Mouse (Mus musculus) MEL (cell line): ENCODE measurements around the gene Dnah3. TPM values are rescaled to one million over a fixed set of nuclear protein-coding genes. Genes with fewer than 3 reads are reported as not detected.

Source experiments
- DNase-seq: peaks from one replicate; pipeline ENCODE4 v3.0.0; 2011; ENCODE audit warnings: low read depth, low spot score
- H3K27ac ChIP-seq: 2 replicates; pipeline ENCODE4 v1.5.1; 2012; ENCODE audit warnings: low read depth, mild to moderate bottlenecking, control low read depth, low read length, moderate library complexity; ENCODE audit not compliant: control insufficient read depth
- H3K27me3 ChIP-seq, 2 experiments: fragments of 150-350 bp in 1 of 2; sonication (generic) in 1 of 2; 2 replicates each; pipeline ENCODE4 v1.6.1; 2012; ENCODE audit warnings: low read length in 2 of 2, mild to moderate bottlenecking in 2 of 2, improper control_type of control experiment in 1 of 2, moderate library complexity in 1 of 2; ENCODE audit not compliant: insufficient read depth in 2 of 2, control insufficient read depth in 1 of 2
- H3K36me3 ChIP-seq, 2 experiments: 2 replicates each; pipeline ENCODE4 v1.6.1; 2012 to 2014; ENCODE audit warnings: low read length in 2 of 2, improper control_type of control experiment in 1 of 2, inconsistent platforms in 1 of 2, mild to moderate bottlenecking in 1 of 2; ENCODE audit not compliant: insufficient read depth in 2 of 2, control insufficient read depth in 1 of 2
- H3K4me1 ChIP-seq, 2 experiments: fragments of 150-350 bp in 1 of 2; sonication (generic) in 1 of 2; 2 replicates each; pipeline ENCODE4 v1.6.1; 2012; ENCODE audit warnings: low read length in 2 of 2, improper control_type of control experiment in 1 of 2, mild to moderate bottlenecking in 1 of 2; ENCODE audit not compliant: insufficient read depth in 2 of 2, control insufficient read depth in 1 of 2
- H3K4me3 ChIP-seq, 2 experiments: fragments of 150-350 bp in 1 of 2; sonication (generic) in 1 of 2; 2 replicates each; pipeline ENCODE4 v1.5.1; 2012; ENCODE audit warnings: low read depth in 2 of 2, low read length in 2 of 2, mild to moderate bottlenecking in 2 of 2, moderate library complexity in 2 of 2, control low read depth in 1 of 2, improper control_type of control experiment in 1 of 2; ENCODE audit not compliant: control insufficient read depth in 1 of 2, insufficient read depth in 1 of 2
- H3K79me2 ChIP-seq: 2 replicates; pipeline ENCODE4 v1.6.1; 2012; ENCODE audit warnings: mild to moderate bottlenecking, low read length, moderate library complexity; ENCODE audit not compliant: control insufficient read depth, poor library complexity, insufficient read depth
- H3K9ac ChIP-seq: 2 replicates; pipeline ENCODE4 v1.6.1; 2012; ENCODE audit warnings: low read depth, mild to moderate bottlenecking, control low read depth, low read length, moderate library complexity; ENCODE audit not compliant: control insufficient read depth, poor library complexity, severe bottlenecking
- H3K9me3 ChIP-seq: fragments of 150-350 bp; sonication (generic); replicated peaks from 2 replicates; pipeline ENCODE4 v1.6.1; 2012; ENCODE audit warnings: mild to moderate bottlenecking, low read length, improper control_type of control experiment, moderate library complexity; ENCODE audit not compliant: insufficient read depth
- CHD1 ChIP-seq: IDR thresholded peaks from 2 replicates; pipeline ENCODE4 v1.6.1; 2012; ENCODE audit warnings: low read depth, mild to moderate bottlenecking, inconsistent platforms, low read length, improper control_type of control experiment
- E2F4 ChIP-seq: IDR thresholded peaks from 2 replicates; pipeline ENCODE4 v1.6.1; 2011; ENCODE audit warnings: low read depth, low read length, improper control_type of control experiment, borderline replicate concordance
- ELF1 ChIP-seq: IDR thresholded peaks from 2 replicates; pipeline ENCODE4 v1.6.1; 2014; ENCODE audit warnings: low read depth, mild to moderate bottlenecking, inconsistent platforms, low read length, improper control_type of control experiment, moderate library complexity
- EP300 ChIP-seq, 2 experiments: IDR thresholded peaks; 2 replicates each; pipeline ENCODE4 v1.6.1; 2011; ENCODE audit warnings: improper control_type of control experiment in 2 of 2, low read length in 2 of 2, low read depth in 1 of 2, mild to moderate bottlenecking in 1 of 2
- ETS1 ChIP-seq: IDR thresholded peaks from 2 replicates; pipeline ENCODE4 v1.6.1; 2012; ENCODE audit warnings: low read depth, mild to moderate bottlenecking, inconsistent platforms, low read length, improper control_type of control experiment, moderate library complexity
- JUND ChIP-seq: IDR thresholded peaks from 2 replicates; pipeline ENCODE4 v1.6.1; 2011; ENCODE audit warnings: low read depth, mild to moderate bottlenecking, improper control_type of control experiment, low read length
- MEF2A ChIP-seq: IDR thresholded peaks from 2 replicates; pipeline ENCODE4 v1.6.1; 2014; ENCODE audit warnings: low read depth, mild to moderate bottlenecking, inconsistent platforms, low read length, improper control_type of control experiment; ENCODE audit not compliant: poor library complexity, insufficient replicate concordance, severe bottlenecking; ENCODE audit errors: extremely low read depth
- MXI1 ChIP-seq: IDR thresholded peaks from 2 replicates; pipeline ENCODE4 v1.6.1; 2011; ENCODE audit warnings: mild to moderate bottlenecking, low read depth, low read length, improper control_type of control experiment
- MYB ChIP-seq: IDR thresholded peaks from 2 replicates; pipeline ENCODE4 v1.6.1; 2011; ENCODE audit warnings: mild to moderate bottlenecking, low read depth, low read length, improper control_type of control experiment
- NRF1 ChIP-seq: IDR thresholded peaks from 2 replicates; pipeline ENCODE4 v1.6.1; 2014; ENCODE audit warnings: low read depth, mild to moderate bottlenecking, inconsistent platforms, low read length, improper control_type of control experiment, moderate library complexity; ENCODE audit not compliant: poor library complexity, insufficient read depth, severe bottlenecking
- POLR2AphosphoS2 ChIP-seq: IDR thresholded peaks from 2 replicates; pipeline ENCODE4 v1.6.1; 2011; ENCODE audit warnings: low read length, improper control_type of control experiment
- RAD21 ChIP-seq: IDR thresholded peaks from 2 replicates; pipeline ENCODE4 v1.6.1; 2011; ENCODE audit warnings: mild to moderate bottlenecking, low read depth, low read length, improper control_type of control experiment
- RCOR1 ChIP-seq: IDR thresholded peaks from 2 replicates; pipeline ENCODE4 v1.6.1; 2012; ENCODE audit warnings: low read depth, mild to moderate bottlenecking, inconsistent platforms, low read length, improper control_type of control experiment
- TAL1 ChIP-seq: IDR thresholded peaks from 2 replicates; pipeline ENCODE4 v1.6.1; 2012; ENCODE audit warnings: mild to moderate bottlenecking, inconsistent platforms, low read length, moderate library complexity, mixed read lengths
- TBP ChIP-seq: IDR thresholded peaks from 2 replicates; pipeline ENCODE4 v1.8.0; 2011; ENCODE audit warnings: low read depth, low read length, improper control_type of control experiment
- UBTF ChIP-seq: IDR thresholded peaks from 2 replicates; pipeline ENCODE4 v1.6.1; 2012; ENCODE audit warnings: low read depth, mild to moderate bottlenecking, inconsistent platforms, low read length, improper control_type of control experiment, moderate library complexity, borderline replicate concordance; ENCODE audit not compliant: insufficient read depth
- ZC3H11A ChIP-seq: IDR thresholded peaks from 2 replicates; pipeline ENCODE4 v1.6.1; 2012; ENCODE audit warnings: low read depth, mild to moderate bottlenecking, inconsistent platforms, low read length, improper control_type of control experiment
- ZKSCAN1 ChIP-seq: IDR thresholded peaks from 2 replicates; pipeline ENCODE4 v1.6.1; 2012; ENCODE audit warnings: low read depth, mild to moderate bottlenecking, inconsistent platforms, low read length, improper control_type of control experiment, moderate library complexity
- ZMIZ1 ChIP-seq: IDR thresholded peaks from 2 replicates; pipeline ENCODE4 v1.6.1; 2012; ENCODE audit warnings: low read depth, mild to moderate bottlenecking, inconsistent platforms, low read length, improper control_type of control experiment, moderate library complexity
- ZNF384 ChIP-seq: IDR thresholded peaks from 2 replicates; pipeline ENCODE4 v1.6.1; 2012; ENCODE audit warnings: low read depth, mild to moderate bottlenecking, inconsistent platforms, low read length, improper control_type of control experiment
- polyA plus RNA-seq, 2 experiments: library from polyadenylated mRNA; stranded (reverse) in 1 of 2; unstranded in 1 of 2; fragments of >175 nt in 1 of 2; fragments of >200 nt in 1 of 2; gene quantifications; 2 replicates each; pipeline versions ENCODE4 v1.2.1 to v1.2.4; 2012; ENCODE audit warnings: low replicate concordance in 2 of 2, low read depth in 1 of 2; ENCODE audit not compliant: insufficient read length in 2 of 2, insufficient read depth in 1 of 2, missing spikeins in 1 of 2
- total RNA-seq: library from RNA; depleted of rRNA; stranded (reverse); fragments of 300-350 nt; gene quantifications from 2 replicates; pipeline ENCODE4 v1.2.3, GENCODE M21; 2012

The Dnah3 gene
- total and polyA plus RNA-seq, 3 experiments = not detected

DNA sequence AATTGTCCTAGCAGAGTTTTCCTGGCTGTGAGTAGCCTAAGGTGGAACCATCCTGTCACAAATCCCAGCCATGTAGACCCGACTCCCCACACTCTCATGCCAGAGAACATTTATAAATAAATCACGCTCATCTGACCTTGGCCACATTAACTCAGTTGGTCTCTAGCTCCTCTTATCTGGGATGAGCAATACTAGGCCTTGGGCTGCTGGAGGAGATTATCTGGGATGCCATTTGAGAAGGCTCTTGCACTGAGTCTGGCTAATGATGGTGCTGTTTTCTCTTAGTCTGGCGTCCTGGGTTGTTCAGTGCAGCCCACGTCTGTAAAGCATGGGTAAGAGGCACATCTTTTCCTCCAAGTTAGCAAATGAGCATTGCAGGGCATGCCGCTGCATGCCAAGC lies 14.6 kb upstream of the Dnah3 start:
- no peaks in the 10 kb centered on the region for H3K27me3 ChIP-seq
- no peaks in the 10 kb centered on the region for H3K9me3 ChIP-seq
- no peak for TF ChIP-seq TAL1
- TF ChIP-seq NRF1 = no peak
- no peak for TF ChIP-seq MYB
- TF ChIP-seq EP300 (IDR thresholded peaks at IDR 0.05; ENCODE audit: low read depth in 1 of 2, low read length in 2 of 2) = no peak
- no peak for TF ChIP-seq TBP
- TF ChIP-seq UBTF = no peak
- TF ChIP-seq MEF2A = no peak
- no peak for TF ChIP-seq ETS1
- no peak for TF ChIP-seq JUND
- TF ChIP-seq ZMIZ1 = no peak
- TF ChIP-seq E2F4 = no peak
- TF ChIP-seq, all 39 proteins: peak for 0
- Histone ChIP-seq H3K27ac (no peak overlapping the region), H3K36me3 (no peaks in the 10 kb centered on the region), H3K4me1 (no peaks in the 10 kb centered on the region), H3K79me2 (no peaks in the 10 kb centered on the region), H3K4me3 (no peak overlapping the region), H3K9ac (no peak overlapping the region)
- DNase-seq = no peak

GRCm38 (mm10) chr7:120106356-120106755 lies 11.3 kb upstream of the Dnah3 start:
- H3K9me3 ChIP-seq = no peaks in the 10 kb centered on the region
- H3K36me3 ChIP-seq = no peaks in the 10 kb centered on the region
- TF ChIP-seq ELF1 (no peak), MEF2A (no peak), CHD1 (no peak), POLR2AphosphoS2 (no peak), TAL1 (no peak), ZC3H11A (no peak), ZKSCAN1 (no peak), RAD21 (no peak), RCOR1 (no peak), MXI1 (no peak), ZNF384 (no peak)
- H3K79me2 ChIP-seq = no peaks in the 10 kb centered on the region
- no peak overlapping the region for H3K27ac ChIP-seq
- no peak overlapping the region for H3K9ac ChIP-seq
- no peak overlapping the region for H3K4me3 ChIP-seq
- no peaks in the 10 kb centered on the region for H3K27me3 ChIP-seq
- no peak for DNase-seq
- no peaks in the 10 kb centered on the region for H3K4me1 ChIP-seq
